Mouse (Mus musculus) liver, embryonic 13.5 days (tissue): ENCODE measurements around the gene Kif27. TPM values are rescaled to one million over a fixed set of nuclear protein-coding genes. Genes with fewer than 3 reads are reported as not detected.
A peak's percentile ranks its signal among the peaks of the same experiment; 100 is the strongest.
"Not testable (repeated sequence)": the region's sequence is repeated elsewhere in the genome, so short reads cannot be mapped to it uniquely, and the experiment has no call there.

Experiments used
- ATAC-seq: fragments of 200-750 bp; cut with Nextera tagmentation; 2 replicates; pipeline ENCODE4 v1.8.0; 2017; ENCODE audit warnings: low read depth, mild to moderate bottlenecking, moderate number of reproducible peaks, moderate library complexity
- DNase-seq: peaks from one replicate; pipeline ENCODE4 v3.0.0; 2022
- H3K27ac ChIP-seq: fragments of 300-500 bp; sonication (generic); 2 replicates; pipeline ENCODE4 v1.5.1; 2015; ENCODE audit warnings: moderate library complexity, mild to moderate bottlenecking, inconsistent platforms
- H3K27me3 ChIP-seq: fragments of 300-500 bp; sonication (generic); 2 replicates; pipeline ENCODE4 v1.6.1; 2015; ENCODE audit warnings: mild to moderate bottlenecking, inconsistent platforms
- H3K36me3 ChIP-seq: fragments of 300-500 bp; sonication (generic); 2 replicates; pipeline ENCODE4 v1.6.1; 2015; ENCODE audit warnings: mild to moderate bottlenecking, inconsistent platforms
- H3K4me1 ChIP-seq: fragments of 300-500 bp; sonication (generic); replicated peaks from 2 replicates; pipeline ENCODE4 v1.6.1; 2015; ENCODE audit warnings: inconsistent platforms
- H3K4me2 ChIP-seq: fragments of 300-500 bp; sonication (generic); 2 replicates; pipeline ENCODE4 v1.6.1; 2015; ENCODE audit warnings: inconsistent platforms, mild to moderate bottlenecking, moderate library complexity
- H3K4me3 ChIP-seq: fragments of 300-500 bp; sonication (generic); replicated peaks from 2 replicates; pipeline ENCODE4 v1.5.1; 2015; ENCODE audit warnings: mild to moderate bottlenecking, inconsistent platforms
- H3K9ac ChIP-seq: fragments of 300-500 bp; sonication (generic); 2 replicates; pipeline ENCODE4 v1.6.1; 2015; ENCODE audit warnings: mild to moderate bottlenecking, inconsistent platforms
- H3K9me3 ChIP-seq: fragments of 300-500 bp; sonication (generic); replicated peaks from 2 replicates; pipeline ENCODE4 v1.6.1; 2016; ENCODE audit warnings: inconsistent platforms
- WGBS: fragments of 180-500 bp; shearing (Covaris S2); methylation state at CpG from one replicate; pipeline ENCODE4 v1.1.7; 2015; ENCODE audit not compliant: insufficient replicate concordance; 5-methylcytosine and 5-hydroxymethylcytosine counted together
- polyA plus RNA-seq: library from polyadenylated mRNA; unstranded; fragments of >200 nt; fragmentation: Nextera tagmentation; extraction: Ambion mirVana; gene quantifications from 2 replicates; pipeline ENCODE4 v1.2.1, GENCODE M21; 2015

Gene Kif27
- polyA plus RNA-seq, 1 experiment from 2014 or later: 0.12 TPM

DNA sequence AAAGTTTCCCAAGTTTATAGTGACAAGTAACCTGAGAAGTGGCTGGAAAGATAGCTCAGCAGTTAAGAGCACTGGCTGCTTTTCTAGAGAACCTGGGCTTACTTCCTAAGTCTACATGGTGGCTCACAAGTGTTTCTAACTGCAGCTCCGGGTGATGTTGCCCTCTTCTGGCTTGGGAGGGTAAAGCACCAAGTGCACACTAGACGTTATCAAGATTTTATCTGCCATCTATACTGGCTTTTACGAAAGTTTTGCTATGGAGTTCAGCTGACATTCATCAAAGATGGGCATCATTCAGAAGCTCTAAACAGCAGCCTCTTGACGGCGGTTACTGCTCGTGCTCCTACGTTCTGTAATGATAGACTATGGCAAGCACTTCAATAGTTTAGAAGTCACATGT, 29.0 kb upstream of the Kif27 start:
- no peak overlapping the region for H3K27ac ChIP-seq
- H3K9me3 ChIP-seq: no peaks in the 10 kb centered on the region
- DNase-seq: peak; percentile 63
- H3K36me3 ChIP-seq: peaks cover 27% of the 10 kb centered on the region
- no peak overlapping the region for H3K4me2 ChIP-seq
- H3K4me3 ChIP-seq: no peak overlapping the region
- ATAC-seq: no peak; the same call in 1 of the 2 replicates
- H3K9ac ChIP-seq: no peak overlapping the region
- peaks cover 24% of the 10 kb centered on the region for H3K4me1 ChIP-seq
- whole genome bisulfite sequencing: 14% methylated on average over 7 of the region's 7 CpGs
- no peaks in the 10 kb centered on the region for H3K27me3 ChIP-seq

DNA sequence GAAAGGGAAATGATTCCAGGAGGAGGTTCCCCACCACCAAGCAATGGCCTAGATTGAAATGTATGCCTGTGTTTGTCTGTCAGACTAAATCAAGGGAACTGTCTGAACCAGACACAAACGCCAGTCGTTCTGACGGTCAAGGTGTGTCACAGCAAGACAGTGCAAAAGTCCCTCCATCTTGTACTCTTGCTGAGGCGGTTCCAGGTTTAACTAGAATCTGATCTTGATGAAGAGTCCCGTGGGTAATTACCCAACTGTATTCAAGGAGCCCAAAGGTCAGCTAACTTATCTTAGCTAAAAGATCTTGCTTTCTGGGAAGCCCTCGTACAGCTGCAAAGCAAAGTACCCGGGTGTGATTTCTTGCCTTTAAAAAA, 26.6 kb upstream of the Kif27 start:
- Histone ChIP-seq H3K4me1 (peaks cover 24% of the 10 kb centered on the region), H3K27ac (peak overlapping the region; percentile 63; the same call in 1 of the 2 replicates), H3K27me3 (no peaks in the 10 kb centered on the region), H3K4me3 (peak overlapping the region; percentile 90), H3K4me2 (peak overlapping the region; percentile 91), H3K9me3 (peaks cover 19% of the 10 kb centered on the region), H3K36me3 (peaks cover 32% of the 10 kb centered on the region), H3K9ac (peak overlapping the region; percentile 90)
- 66% methylated on average over 7 of the region's 7 CpGs for WGBS
- no peak for DNase-seq
- no peak for ATAC-seq

DNA sequence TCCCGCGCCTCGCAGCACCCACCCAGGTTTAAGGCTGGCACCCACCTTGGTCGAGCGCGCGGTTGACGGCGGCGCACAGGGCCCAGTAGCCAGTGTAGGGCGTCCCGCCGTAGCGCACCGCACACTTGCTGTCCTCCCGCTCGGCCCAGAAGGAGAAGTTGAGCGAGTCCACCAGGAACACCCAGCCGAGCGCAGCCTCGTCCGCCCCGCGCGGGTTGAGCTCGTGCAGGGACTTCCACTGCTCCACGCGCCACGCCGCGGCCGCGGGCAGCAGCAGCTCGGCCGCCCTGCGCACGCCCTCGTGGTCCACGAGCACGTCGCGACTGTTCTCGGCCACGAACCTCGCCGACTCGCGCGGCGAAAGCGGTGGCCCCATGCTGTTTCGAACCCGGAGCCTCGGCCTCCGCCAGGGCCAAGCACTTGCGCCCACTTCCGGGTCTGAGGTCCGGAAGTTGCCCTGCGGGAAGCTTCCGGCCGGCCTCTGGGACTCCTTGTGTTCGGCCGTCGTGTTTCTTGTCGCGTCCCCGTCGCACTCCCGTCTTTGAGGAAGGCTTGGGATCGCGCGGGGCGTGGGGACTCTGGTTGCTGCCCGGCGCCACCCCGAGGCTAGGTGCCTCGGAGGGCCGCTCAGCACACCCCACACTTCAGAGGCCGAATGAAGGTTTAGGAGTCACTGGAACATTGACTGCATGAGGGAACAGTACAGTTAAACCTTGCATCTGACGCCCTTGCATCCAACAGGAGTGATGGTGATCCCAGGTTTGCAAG, 26.0 kb upstream of the Kif27 start, which contains the start of gene 2210016F16Rik:
2210016F16Rik (minus strand) TSS at position 447 of the 768 bp plus-strand sequence.
- ATAC-seq (peak; percentile 79), DNase-seq (peak; percentile 60)
- WGBS: 2% methylated on average over 80 of the region's 80 CpGs
- Histone ChIP-seq H3K36me3 (peaks cover 32% of the 10 kb centered on the region), H3K27me3 (no peaks in the 10 kb centered on the region), H3K9ac (peak within 1 kb of the TSS; percentile 90), H3K4me3 (peak within 1 kb of the TSS; percentile 90), H3K9me3 (peaks cover 25% of the 10 kb centered on the region), H3K27ac (peak within 1 kb of the TSS; percentile 63), H3K4me1 (peaks cover 24% of the 10 kb centered on the region), H3K4me2 (peak within 1 kb of the TSS; percentile 91)

DNA sequence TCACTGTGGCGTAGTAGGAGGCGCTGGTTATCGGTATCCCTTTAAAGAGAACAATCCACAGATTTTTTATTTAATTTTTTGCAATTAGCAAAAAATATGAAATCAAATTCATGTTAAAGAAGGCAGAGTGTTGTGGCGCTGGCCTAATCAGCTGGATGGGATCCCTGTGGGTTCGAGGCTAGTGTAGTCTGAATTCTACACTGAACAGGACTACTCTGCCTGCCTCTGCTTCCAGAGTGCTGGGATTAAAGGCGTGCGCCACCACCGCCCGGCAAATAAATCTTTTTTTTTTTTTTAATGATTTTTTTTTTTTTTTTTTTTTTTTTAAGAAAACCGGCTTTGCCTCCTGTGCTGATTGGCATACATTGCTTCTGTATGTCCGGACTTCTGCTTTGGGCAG, 25.4 kb upstream of the Kif27 start:
- peak overlapping the region; percentile 90 for H3K9ac ChIP-seq
- peak overlapping the region; percentile 91 for H3K4me2 ChIP-seq
- H3K4me1 ChIP-seq: peaks cover 24% of the 10 kb centered on the region
- peaks cover 31% of the 10 kb centered on the region for H3K9me3 ChIP-seq
- WGBS: 48% methylated on average over 11 of the region's 11 CpGs
- H3K27ac ChIP-seq: peak overlapping the region; percentile 63; the same call in 1 of the 2 replicates
- H3K36me3 ChIP-seq: peaks cover 38% of the 10 kb centered on the region
- H3K4me3 ChIP-seq: peak overlapping the region; percentile 90
- no peak for ATAC-seq
- DNase-seq: no peak
- H3K27me3 ChIP-seq: no peaks in the 10 kb centered on the region

DNA sequence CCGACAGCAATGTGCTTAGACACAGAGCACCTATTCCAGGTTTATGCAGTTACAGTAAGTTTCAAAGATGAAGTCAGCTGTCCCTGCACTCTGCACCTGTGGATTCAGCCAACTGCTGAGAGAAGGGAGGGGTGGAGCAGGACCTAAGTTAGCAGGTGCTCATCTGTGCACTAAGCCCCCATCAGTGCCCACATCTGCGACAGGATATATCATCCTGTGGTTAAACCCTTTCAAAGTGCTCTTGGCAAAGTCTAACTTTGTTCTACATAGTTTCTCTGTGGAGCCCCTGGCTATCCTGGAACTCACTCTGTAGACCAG, 14.2 kb upstream of the Kif27 start:
- H3K4me3 ChIP-seq: no peak overlapping the region
- no peak overlapping the region for H3K4me2 ChIP-seq
- H3K4me1 ChIP-seq: no peaks in the 10 kb centered on the region
- H3K9ac ChIP-seq: no peak overlapping the region
- peaks cover 12% of the 10 kb centered on the region; the same call in 1 of the 2 replicates for H3K9me3 ChIP-seq
- H3K36me3 ChIP-seq: no peaks in the 10 kb centered on the region; the same call in 1 of the 2 replicates
- H3K27ac ChIP-seq: no peak overlapping the region
- 53% methylated on average over 2 of the region's 2 CpGs for WGBS
- no peaks in the 10 kb centered on the region for H3K27me3 ChIP-seq
- ATAC-seq (no peak), DNase-seq (no peak)

DNA sequence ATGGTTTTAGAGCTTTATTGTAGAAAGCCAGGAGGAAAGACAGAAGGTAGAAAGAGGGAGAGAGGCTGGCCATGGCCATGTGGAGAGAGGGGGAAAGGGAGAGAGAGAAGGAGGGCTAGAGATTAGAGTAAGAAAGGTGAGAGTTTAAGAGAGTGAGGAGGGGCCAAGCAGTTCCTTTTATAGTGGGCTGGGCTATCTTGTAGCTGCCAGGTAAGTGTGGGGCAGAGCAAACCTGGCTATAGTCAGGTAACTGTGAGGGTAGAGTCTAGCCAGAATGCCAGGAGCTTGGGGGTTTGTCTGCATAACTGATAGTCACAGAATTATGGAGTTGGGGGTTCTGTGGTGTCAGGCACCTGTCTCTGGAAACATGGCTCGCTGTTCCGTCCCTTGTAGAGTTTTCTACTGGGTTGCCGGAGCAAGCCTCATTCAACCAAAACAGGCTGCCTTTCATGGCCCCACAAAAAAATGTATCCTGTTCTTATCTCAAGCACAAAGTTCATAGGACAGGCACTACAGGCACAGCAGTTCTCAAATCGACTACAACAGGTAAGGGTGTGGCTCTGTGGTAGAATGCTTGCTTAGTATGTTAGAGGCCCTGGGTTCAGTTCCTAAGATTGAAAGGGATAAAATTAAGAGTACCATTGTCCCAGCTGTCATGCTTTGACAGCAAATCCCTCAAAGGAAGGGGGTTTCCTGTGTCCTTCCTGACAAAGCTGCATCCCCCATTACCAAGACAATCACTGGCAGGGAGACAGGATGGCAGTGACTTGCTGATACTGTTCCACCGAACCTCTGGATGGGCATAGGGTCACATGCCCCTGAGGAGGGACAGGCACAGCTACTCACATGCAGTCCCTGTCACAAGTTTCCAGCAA, 13.6 kb upstream of the Kif27 start:
- WGBS: 58% methylated on average over 5 of the region's 5 CpGs
- H3K27ac ChIP-seq: no peak overlapping the region

DNA sequence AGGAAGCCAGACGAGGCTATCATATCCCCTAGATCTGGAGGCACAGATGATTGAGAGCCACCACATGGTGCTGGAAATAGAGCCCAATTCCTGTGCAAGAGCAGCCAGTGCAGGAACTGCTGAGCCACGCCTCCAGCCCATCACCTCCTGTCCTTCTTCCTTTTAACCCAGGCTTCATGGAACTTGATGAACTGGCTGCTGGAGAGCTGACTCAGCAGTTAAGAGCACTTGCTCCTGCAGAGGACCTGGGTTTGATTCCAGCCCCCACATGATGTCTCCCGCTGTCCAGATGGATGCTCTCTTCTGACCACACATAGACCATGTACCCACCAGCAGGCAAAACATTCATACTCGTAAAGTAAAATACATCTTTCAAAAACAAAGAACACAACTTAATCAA, 9.9 kb upstream of the Kif27 start:
- Histone ChIP-seq H3K4me1 (peaks cover 4% of the 10 kb centered on the region; the same call in 1 of the 2 replicates), H3K27me3 (no peaks in the 10 kb centered on the region), H3K36me3 (no peaks in the 10 kb centered on the region), H3K27ac (no peak overlapping the region), H3K9me3 (no peaks in the 10 kb centered on the region), H3K9ac (no peak overlapping the region), H3K4me3 (no peak overlapping the region), H3K4me2 (no peak overlapping the region)
- WGBS: 40% methylated on average over 4 of the region's 4 CpGs
- DNase-seq: no peak
- ATAC-seq: no peak

More for the DNA sequence above, 13.6 kb upstream of the Kif27 start:
- DNase-seq (no peak), ATAC-seq (no peak)
- Histone ChIP-seq H3K9ac (no peak overlapping the region), H3K4me1 (no peaks in the 10 kb centered on the region), H3K4me2 (no peak overlapping the region), H3K36me3 (no peaks in the 10 kb centered on the region; the same call in 1 of the 2 replicates), H3K4me3 (no peak overlapping the region), H3K27me3 (no peaks in the 10 kb centered on the region), H3K9me3 (peaks cover 12% of the 10 kb centered on the region; the same call in 1 of the 2 replicates)

DNA sequence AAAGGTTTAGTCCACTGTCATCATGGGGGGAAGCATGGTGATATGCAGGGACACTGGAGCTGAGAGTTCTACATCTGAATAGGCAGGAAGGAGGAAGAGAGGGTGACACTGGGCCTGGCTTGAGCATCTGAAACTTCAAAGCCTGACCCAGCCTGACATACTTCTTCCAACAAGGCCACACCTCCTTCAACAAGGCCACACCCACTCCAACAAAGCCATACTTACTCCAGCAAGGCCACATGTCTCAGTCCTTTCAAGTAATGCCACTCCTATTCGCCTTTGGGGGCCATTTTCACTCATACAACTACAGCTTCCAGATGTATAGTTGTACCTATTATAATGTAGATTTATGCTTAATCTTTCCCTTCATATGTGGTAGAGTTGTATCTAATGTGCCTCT, 8.7 kb upstream of the Kif27 start:
- Histone ChIP-seq H3K4me3 (no peak overlapping the region), H3K9me3 (no peaks in the 10 kb centered on the region), H3K36me3 (no peaks in the 10 kb centered on the region), H3K27me3 (no peaks in the 10 kb centered on the region), H3K27ac (no peak overlapping the region), H3K9ac (no peak overlapping the region), H3K4me1 (peaks cover 4% of the 10 kb centered on the region; the same call in 1 of the 2 replicates), H3K4me2 (no peak overlapping the region)
- no peak for ATAC-seq
- WGBS: 39% methylated on average over 1 of the region's 1 CpGs
- no peak for DNase-seq

DNA sequence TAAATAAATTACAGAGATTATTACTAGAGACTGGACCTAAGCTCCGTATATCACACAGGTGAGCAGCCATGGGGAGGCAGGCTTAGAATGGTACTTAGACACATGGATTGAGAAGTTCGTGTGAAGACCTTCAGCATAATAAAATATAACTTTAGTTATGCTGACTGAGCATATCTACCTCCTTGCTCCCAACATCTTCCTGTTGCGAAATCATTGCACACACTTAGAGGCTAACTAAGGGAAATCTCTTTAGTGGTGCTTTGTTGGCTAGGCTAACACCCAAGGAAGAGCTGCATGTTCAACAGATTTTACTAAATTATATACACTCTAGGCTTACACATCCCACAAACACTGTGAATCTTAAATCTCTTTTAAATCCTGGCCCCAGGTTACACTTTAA, 7.5 kb upstream of the Kif27 start:
- DNase-seq (no peak), ATAC-seq (no peak)
- H3K27ac ChIP-seq: no peak overlapping the region
- WGBS: 67% methylated on average over 3 of the region's 3 CpGs
- no peaks in the 10 kb centered on the region for H3K27me3 ChIP-seq
- H3K9me3 ChIP-seq: no peaks in the 10 kb centered on the region
- H3K4me2 ChIP-seq: no peak overlapping the region
- H3K4me3 ChIP-seq: no peak overlapping the region
- no peaks in the 10 kb centered on the region for H3K36me3 ChIP-seq
- H3K9ac ChIP-seq: no peak overlapping the region
- peaks cover 4% of the 10 kb centered on the region; the same call in 1 of the 2 replicates for H3K4me1 ChIP-seq

DNA sequence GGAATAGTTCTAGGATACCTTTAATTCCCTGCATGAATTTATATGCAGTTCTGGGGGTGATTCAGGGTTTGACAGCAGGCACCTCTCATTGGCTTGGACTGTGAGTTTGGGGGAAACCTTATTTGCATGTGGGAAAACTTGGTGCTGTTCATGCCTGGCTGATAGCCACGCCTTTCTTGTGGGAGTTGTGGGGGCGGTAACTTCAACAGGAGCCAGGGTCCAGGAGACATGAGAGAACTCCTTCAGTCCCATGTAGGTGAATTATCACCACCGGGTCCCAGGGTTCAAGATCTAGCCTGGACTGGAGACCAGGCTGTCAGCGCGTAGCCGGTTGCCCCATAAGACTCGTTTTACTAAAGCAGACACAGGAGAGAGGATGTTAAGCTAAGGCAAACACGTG, 6.3 kb upstream of the Kif27 start:
- H3K4me1 ChIP-seq, H3K4me3 ChIP-seq, ATAC-seq, H3K4me2 ChIP-seq, H3K27ac ChIP-seq, H3K9me3 ChIP-seq, H3K27me3 ChIP-seq, H3K36me3 ChIP-seq, H3K9ac ChIP-seq, DNase-seq: not testable (repeated sequence)
- 72% methylated on average over 8 of the region's 8 CpGs for WGBS

DNA sequence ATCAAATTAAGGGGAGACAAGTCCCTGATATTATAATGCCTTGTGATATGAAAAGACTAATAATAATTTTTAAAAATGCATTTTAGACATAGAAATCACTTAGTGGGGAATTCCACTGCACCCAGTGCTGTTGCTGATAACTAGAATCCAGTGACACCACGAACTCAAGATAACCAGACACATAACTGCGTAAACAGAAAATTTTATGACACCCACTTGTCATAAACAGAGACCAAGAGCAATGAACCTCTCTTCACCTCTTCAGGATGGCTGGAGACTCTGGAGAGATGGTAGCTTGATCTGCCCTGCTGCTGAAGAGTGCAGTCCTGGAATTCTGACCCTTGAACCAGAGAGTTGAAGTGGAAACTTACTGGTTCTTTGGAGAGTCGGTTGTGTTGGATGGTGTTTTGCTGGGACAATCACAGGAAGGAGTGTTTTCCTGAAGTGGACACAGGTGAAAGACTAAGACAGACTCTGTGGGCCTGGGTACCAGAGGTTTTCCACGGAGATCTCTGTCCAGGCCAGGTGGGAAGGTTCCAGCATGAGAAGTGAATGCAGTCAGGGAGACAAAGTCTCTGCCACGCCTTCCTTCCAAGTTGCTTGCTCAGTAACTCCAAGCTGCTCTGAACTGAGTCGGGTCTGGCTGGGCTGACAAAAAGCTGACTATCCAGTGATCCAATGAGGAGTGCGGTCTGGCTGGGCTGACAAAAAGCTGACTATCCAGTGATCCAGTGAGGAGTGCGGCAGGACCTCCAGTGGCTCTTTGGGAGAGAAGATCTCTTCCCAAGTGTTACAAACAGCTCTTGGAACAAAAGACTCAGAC, 5.6 kb upstream of the Kif27 start:
- no peaks in the 10 kb centered on the region for H3K9me3 ChIP-seq
- no peak for DNase-seq
- no peak for ATAC-seq
- H3K4me3 ChIP-seq: no peak overlapping the region
- H3K36me3 ChIP-seq: no peaks in the 10 kb centered on the region
- H3K4me1 ChIP-seq: peaks cover 4% of the 10 kb centered on the region
- no peak overlapping the region for H3K27ac ChIP-seq
- H3K27me3 ChIP-seq: no peaks in the 10 kb centered on the region
- WGBS: 56% methylated on average over 8 of the region's 8 CpGs
- H3K9ac ChIP-seq: no peak overlapping the region
- H3K4me2 ChIP-seq: no peak overlapping the region
